Mouse (Mus musculus) urinary bladder, postnatal 14 days (tissue): ENCODE data around the gene Pcbp3.

Experiments
- DNase-seq: peaks from one replicate; pipeline ENCODE4 v3.0.0; 2021; ENCODE audit warnings: low spot score

The Pcbp3 gene

DNA sequence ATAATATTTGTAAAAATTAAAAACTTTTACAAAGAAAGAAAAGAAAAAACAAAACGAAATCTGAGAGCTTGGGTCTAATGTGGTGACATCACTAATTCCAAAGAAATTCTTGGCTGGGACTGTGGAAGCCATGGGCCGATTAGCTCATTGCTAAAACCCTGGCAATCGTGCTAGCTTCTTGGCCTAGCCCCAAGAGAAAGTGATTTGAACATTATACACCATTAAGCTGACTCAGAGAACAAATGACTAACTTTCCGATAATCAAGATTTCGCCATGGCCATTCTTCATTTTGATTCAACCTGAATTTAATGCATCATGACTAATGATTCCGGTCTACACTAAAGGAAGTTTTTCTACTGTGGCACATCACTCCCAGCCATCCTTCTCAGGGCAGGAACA lies 30.6 kb downstream of the Pcbp3 start:
- DNase-seq, result peak; percentile 80

DNA sequence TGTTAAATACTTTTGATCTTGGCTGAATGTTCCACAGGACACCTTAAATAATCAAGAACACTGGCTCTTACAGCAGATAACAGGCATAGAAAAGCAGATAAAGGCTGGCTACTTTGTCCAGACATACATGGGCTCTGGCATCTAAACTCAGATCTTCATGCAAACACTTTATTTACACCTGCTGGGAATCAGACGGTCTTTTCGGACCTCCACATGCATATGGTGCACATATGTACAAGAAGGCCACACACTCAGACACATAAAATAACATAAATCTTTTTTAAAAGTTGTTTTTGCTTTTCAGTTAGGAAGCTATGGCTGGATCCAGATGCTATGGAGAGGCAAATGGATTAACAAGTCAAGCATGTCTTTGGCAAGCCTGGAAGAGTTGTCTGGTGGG lies 37.2 kb downstream of the Pcbp3 start:
- no peak for DNase-seq

DNA sequence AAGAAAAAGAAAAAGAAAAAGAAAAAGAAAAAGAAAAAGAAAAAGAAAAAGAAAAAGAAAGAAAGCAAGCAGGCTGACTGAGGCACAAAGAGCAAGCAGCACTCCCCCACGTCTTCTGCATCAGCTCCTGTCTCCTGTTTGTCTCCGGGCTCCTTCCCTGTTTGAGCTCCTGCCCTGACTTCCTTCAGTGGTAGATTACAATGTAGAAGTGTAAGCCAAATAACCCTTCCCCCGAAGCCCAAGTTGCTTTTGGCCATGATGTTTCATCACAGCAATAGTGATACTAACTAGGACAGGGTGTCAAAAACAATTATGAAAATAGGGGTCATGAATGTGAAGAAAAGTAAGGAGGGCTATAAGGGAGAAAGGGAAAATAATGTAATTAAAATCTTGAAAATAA lies 43.6 kb downstream of the Pcbp3 start:
- no peak for DNase-seq

DNA sequence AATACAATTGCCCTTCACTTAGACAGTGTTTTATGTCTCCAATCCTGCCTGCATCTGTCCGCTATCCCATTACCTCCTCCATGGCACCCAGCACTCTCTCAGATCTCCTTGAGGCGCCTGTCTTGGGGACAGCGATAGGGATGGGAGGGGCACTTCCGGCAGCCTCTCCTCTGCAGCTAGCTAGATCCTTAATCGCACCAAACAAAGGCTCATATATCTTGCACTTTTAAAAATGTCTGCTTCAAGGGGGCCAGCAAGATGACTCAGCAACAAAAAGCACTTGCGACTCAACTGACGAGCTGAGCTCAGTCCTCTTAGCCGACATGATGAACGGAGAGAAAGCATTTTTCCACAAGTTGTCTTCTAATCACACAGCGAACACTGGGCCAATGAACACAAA lies 55.3 kb downstream of the Pcbp3 start:
- no peak for DNase-seq

DNA sequence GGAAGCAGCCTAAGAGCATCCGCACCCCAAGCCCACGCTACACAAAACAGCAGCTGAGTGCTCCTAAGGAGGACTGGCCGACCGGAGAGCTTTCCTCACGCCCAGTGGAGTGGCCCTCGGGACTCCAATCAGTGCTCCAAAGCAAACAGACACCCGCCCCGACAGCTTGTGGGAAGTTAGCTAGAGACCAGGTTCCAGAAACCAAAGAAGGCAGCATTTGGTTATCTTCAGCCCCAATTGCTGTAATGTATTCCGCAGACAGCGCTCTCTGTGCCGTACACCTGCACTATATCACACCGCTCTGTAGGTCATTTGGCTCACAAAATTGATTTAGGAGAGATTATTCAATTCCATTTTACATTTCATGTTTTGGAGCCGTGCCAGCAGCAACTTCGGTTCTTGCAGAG lies 55.7 kb downstream of the Pcbp3 start:
- no peak for DNase-seq

DNA sequence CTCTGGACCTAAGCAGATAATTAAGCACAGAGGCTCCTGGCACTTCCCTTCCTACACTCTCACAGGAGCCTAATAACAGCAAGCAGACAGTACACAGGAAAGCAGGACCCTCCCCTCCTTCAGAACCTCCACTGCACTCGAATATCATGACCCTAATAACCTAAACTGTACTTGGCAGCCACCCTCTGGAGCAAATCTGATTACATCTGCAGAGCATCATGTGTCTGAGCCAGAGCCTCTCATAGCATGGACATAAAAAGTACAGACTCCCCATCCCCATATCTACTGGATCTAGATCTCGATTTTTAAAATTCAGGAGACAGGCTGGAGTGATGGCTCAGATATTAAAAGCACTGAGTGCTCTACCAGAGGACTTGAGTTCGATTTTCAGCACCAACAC lies 58.0 kb downstream of the Pcbp3 start:
- no peak for DNase-seq

DNA sequence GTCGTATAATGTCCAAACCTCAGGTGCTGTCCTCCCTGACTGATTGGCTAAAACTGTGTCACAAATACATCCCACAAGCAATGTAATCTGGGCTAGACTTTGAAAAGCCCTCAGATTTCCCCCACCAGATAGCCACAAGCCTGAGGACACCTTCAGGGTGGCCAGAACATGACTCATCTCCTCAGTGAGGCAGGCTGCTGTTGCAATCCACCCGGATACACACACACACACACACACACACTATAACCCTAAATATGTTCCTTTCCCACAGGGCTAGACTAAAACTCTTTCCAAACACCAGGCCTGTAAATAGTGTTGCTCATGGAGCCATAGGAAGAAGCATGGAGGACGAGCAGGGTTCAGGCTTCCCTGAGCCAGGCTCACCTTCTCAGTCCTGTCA lies 58.6 kb downstream of the Pcbp3 start:
- peak; percentile 54 for DNase-seq

DNA sequence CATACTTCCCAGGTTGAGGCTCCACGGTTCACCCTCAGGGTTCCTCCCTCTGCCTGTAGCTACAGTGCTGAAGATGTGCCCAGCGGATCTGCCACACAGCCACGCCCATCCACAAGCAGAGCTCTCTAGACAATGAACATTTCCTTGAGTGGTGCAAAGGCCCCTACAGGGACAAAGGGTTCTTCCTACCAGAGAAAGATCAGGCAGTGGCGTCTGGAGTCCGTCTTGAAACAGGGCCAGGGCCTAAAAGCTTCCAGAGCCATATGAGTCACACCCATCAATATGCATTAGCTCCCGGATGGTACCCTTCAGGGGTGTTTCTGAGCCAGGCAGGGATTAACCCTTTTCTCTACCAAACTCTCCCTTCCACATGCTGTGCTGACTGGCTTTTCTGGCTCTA lies 59.1 kb downstream of the Pcbp3 start:
- peak; percentile 61 for DNase-seq

DNA sequence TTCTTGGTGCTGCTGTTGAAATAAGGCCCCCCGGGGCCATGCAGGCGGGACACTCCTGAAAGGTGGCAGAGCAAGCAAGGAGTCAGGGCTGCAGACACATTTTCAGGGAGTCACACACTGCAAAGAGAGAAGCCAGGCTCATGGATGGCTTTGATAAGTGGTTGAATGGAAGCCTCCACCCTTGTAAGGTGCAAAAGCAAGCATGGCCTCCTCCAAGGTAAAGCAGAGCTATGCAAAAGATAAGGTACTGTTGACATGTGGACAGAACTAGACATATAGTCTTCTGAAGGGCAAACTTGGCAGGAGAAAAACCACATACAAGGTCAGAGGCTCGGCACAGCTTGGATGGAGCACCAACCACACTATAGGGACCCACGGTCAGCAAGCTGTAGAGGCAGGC lies 63.3 kb downstream of the Pcbp3 start:
- no peak for DNase-seq

DNA sequence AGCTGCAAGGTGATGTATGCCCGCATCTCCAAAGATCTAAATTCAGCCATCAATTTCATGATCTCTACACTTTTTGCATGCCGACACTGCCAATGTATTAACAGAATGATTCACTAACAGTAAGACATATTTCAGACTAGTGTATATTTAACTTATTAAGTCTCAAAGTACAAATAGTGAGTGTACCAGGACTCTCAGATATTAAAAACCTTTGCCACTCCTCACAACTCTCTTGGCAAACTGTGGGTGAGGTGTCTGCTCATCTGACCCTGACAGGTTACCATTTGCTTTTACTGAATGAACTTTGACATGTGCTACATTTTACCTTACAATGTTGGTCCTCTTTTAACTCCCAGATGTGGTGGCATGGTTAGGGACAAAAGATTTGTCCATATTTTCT lies 70.2 kb downstream of the Pcbp3 start:
- no peak for DNase-seq

DNA sequence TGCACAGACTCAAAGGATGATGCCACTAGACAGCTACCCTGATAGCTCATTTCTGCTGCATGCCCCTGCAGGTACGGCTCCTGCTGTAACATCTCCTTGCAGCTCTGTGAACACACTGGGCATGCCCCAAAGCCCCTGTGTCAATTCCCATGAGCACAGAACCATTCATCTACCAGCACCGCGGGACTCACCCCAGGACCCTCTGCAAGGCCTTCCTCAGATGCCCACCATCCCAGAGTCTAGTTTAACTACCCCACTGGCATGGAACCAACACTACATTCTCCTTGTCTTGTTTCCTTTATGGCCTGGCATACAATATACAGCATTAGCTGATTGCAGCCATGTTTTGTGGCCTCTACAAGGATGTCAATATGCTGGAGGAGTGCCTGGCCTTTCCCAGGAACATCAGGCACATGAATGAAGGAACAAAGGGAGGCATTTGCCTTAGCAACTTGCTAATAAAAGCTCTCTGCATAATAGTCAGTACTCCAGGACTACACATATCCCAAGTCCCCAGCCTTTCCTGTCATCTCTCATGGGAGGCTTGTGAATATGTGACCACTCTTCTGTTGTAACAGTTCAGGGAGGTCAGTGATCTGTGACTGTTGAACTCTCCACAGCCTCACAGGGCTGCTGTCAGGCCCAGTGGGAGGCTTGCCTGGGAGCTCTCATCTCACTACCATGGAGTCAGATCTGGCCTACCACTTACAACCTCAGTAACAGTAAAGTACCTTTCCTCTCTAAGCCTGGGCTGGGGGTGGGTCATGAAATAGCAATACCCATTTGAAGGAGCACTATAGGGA lies 78.0 kb downstream of the Pcbp3 start:
- DNase-seq, result no peak

DNA sequence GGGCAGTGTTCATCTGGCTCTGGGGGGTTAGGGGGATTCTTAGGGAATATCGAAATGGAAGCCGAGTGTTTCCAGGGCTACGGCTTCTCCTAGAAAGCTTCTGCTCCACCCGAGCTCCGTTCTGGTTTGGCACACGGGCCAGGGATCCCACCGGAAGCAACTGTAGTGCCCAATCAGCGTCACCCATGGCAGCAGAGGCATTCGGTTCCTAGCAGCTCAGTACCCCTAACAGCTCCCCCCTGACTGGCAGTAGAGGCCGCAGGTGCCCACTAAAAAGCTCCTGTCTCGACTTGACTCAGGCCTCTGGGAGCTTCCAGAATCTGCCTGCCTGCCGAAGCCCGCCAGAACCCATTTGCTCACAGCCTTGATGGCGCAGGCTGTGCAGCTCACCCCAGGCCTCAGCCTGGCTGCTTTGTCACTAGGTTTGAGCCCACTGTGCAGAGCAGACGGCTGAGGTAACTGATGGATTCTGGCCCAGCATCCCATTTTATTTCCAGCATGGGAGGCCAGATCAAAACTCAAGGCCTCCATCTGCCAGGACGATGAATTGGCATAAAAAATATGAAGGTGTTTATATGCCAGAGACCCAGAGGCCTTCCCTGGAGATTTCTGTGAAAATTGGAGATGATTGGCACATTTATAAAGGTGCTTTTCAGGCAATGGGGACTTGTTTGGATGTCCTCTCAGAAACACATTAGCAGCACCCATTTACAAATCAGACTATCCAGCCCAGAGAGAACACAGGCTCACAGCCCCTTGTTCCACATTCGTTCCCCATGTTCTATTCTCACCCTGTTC lies 78.8 kb downstream of the Pcbp3 start:
- DNase-seq, result no peak

DNA sequence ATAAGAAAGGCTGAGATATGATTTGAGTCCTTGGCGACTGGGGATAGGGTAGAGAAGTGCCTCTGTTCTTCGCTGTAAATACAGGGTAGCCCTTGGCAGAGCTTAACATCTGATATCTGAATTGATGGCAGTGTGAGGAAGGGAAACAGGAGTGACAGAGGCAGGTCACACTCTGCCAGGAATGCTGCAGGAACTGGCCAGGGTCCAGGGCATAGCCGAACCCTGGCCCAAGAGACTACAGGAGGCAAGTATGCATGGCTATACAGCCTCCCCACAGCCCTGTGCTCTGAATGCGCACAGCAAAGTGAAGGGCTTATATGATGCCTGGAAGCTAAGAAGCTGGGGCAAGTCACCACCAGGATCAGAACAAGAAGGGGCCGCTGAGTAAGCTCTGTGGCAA lies 79.8 kb downstream of the Pcbp3 start:
- no peak for DNase-seq

DNA sequence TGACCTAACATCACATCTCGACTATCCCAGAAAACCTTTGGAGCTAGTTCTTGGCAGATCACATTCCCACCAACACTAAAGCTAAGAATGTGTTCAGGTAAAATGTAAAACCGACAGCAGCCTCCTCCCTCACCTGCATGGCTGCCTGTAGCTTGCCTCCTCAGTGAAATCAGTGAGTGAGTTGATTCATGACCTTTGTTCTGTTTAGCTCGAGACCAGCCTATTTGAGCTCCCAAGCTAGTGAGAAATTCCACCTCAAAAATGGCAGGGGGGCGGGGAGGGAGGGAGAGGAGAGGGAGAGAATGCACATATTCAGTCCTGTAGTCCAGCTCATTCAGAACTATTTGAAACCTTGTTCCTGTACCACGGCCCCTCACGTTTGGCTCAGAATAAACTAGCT lies 86.4 kb downstream of the Pcbp3 start:
- DNase-seq, result no peak

DNA sequence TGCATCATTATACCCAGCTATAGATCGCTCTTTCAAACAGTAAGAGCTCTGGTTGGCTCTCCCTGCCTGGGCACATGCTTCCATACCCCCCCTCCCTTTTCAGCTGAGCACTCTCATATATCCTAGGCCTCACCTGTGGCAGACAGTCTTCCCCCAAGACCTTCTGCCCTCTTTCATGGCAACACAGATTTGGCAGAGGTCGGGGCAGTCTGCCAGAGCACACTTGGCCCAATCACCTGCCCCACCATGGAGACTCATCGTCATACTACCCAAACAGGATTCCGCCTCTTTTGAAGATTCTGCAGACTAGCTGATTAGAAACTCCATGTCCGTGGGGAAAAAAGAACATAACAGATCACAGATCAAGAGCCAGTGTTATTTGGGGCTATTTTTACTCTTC lies 86.8 kb downstream of the Pcbp3 start:
- DNase-seq, result no peak

DNA sequence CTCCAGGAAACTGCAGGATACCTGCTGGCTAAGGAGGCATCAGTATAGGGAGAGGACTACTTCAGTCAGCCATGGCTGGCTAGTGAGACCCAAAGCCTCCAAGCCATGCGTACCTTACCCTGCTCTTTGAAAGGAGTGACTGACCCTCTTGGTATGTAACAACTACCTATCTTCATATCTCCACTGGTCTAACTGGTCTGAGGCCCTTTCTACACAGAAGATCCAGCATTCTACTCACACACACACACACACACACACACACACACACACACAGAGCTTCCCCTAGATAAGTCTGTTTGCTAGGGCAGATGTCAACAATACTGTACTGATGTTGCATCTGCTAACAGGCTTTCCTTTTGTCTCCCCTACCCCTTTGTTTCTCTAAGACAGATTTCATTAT lies 87.3 kb downstream of the Pcbp3 start:
- peak; percentile 56 for DNase-seq

DNA sequence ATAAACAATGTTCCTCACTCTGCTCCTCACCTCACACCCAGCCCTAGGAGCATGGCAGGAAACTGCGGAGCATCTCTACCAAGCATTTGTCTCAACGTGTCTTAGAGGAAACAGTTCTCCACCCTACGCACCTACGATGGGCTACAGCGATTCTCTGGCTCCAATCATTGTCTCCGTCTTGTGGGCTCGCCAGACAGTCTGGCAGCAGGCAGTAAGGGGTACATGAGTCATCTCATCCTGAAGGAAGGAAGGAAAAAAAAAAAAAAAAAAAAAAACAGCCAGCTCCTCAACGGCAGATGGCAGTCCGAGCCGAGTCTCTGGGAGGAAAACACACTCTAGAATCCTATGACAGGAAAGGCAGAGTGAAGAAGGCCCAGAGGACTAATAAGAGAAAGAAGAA lies 87.7 kb downstream of the Pcbp3 start:
- peak; percentile 23 for DNase-seq

DNA sequence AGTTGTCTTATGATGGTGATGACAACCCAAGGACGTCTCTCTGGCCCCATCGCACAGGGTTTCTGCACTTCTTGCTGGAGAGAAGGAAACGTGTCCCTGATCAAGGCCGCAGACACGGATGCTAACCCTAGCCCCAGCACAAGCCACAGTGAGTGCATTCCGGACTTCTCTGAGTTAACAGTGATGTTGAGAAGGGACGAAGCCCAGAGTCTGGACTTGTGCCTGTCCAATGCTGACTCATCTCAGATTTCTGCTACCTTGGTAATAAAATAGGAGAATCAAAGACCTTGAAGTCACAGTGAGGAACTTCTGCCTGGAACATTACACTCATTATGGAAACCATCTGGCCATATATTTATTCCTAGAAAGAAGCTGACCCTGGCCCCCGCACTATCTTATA lies 89.0 kb downstream of the Pcbp3 start:
- DNase-seq, result no peak

DNA sequence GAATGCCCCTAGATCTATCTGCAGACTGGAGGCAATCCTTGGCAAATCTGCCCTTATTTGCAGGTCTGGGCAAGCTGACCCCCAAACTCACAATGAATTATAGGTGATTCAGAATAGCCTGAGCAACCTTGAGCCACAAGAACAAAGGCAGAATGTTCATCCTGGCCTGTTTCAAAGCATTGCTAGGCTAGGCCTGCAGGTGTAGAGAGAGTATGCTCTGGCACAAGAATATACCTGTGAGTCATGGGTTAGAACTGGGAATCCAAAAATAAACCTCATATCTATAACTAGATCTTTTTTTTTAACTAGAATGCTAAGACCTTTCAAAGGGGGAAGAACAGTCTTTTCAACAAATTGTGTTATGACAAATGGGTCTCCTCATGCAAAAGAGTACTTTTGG lies 95.8 kb downstream of the Pcbp3 start:
- no peak for DNase-seq

DNA sequence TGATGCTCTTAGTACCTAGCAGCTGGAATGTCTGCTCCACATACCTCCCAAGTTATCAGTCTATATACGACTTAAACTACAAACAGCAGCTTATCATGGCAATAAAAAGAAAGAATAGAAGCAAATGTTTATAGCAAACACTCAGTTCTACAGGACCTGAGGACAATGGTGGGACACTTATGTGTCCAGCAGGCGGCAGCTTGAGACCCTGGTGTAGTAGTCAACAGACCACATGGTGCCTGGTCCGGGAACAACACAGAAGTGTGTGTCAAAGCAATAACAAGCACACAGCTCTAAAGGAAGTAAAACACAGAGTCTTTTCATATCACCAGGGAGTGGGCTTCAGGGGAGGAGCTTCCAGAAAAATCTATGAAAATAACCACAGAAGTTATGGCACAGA lies 100.7 kb downstream of the Pcbp3 start:
- DNase-seq, result no peak

DNA sequence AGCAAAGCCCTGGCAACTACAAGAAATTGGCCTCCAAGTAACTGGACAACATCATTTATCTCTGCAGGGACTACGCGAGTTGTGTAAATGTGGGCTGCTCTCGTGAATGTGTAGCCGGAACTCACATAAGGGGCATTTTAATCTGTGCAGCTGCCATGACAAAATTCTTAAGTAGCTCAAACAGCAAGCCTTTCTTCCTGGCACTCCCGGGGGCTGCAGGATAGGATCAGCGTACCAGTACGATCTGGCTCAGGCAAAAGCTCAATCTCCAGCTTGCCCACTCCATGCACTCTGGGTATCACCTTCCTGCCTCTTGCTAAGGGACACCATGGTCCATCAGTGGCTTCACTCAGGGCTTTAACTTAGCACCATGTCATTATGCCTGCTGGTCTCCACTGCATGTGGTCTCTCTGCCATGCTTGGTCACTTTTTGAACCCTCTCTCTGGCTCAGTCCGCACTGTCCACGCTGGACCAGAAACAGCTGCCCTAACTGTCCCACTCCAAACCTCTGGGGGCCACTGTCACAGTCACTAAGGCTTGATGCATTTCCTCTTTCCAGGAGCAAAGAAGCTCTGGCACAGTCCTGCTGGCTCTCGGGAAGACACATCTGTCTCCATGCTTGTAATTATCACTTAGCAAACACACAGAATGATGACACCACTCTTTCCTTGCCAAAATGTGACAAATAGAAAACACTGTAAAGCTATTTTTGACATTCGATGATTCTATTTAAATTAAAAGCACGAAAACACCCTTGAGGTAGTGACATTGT lies 102.1 kb downstream of the Pcbp3 start:
- no peak for DNase-seq

DNA sequence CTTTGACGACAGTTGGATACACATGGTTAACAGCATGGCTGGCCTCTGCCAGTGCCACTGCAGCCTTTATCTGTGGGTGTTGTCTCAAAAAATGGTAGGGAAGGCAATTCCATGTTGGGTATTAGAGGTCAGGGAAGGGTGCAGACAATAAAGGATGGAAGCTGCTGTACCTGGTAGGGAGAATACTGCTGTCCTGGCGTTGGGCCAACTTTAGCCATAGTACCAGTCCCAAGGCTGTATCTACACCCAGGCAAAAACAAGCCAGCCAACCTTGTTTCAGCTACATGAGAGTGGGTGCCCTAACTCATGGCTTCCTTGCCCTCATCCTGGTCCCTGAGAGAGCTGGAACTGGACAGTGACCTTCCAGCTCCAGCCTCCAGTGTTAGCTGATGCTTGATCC lies 103.8 kb downstream of the Pcbp3 start:
- no peak for DNase-seq

DNA sequence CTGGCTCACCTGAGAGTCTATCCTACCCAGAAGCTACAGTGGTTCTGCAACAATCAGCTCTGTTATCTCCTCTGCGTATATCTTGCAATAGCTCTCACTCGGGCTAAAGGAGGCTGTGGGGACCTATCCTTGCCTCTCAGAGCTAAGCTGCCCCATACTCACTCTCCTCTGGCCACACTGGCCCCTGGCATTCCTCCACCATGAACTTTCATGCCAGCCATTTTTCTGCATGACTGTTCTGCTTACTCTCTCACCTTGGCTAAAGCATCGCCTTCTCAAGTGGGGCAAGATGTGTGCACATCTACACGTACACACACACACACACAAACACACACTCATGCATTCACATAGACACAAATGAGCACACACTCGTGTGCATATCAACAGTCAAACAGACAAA lies 115.2 kb downstream of the Pcbp3 start:
- DNase-seq, result no peak
